Mouse (Mus musculus) erythroblast, embryonic 14.5 days (primary cell): Measurements from ENCODE around the gene Slc12a8.

Experiments
- GATA1 ChIP-seq: IDR thresholded peaks from 2 replicates; pipeline ENCODE4 v1.6.1; 2012; ENCODE audit warnings: low read length, inconsistent platforms, mixed read lengths
- TAL1 ChIP-seq: IDR thresholded peaks from 3 replicates; pipeline ENCODE4 v1.6.1; 2012; ENCODE audit warnings: low read length, inconsistent platforms, mixed read lengths

DNA sequence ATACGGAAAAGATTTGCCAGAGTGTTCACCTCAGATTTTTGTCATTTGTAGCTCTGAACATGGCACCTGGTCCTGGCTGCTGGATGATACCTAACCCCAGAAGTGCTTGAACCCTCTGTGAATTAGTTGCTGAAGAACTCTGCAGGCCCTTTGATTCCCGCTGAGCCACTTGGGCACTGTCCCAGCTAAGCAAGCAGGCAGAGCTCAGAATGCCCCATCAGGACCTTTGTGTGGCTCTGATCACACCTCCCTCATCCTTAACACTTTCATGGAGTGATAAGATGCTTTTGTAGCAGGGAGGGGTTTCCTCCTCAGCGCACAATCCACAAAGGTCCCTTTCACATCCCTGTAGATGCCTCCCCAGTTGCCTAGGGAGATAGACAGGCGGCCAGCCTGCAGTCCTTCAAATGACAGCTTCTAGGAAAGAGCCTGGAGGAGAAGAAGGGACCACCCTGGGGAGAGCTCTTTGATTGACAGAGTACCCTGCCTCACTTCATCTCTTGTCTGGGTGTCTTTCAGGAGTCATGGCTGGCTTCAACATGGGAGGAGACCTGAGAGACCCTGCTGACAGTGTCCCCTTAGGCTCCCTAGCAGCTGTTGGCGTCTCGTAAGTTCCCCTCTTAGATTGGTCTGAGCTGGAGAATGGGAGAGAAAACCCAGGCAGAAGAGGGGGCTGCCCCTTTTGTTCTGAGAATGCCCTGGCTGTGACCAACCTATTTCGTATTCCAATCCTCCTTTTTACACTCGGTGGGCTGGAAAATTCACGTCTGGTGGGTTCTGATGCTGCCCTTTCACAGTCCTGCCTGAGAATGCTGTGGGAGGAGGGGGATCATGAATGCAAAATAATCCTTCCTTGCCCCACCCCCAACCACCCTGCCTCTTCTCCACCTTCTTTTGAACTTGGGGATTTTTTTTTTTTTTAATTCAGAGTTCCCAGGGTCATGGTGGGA, 88.8 kb downstream of the Slc12a8 start:
- TF ChIP-seq TAL1 (no peak), GATA1 (no peak)
